Mouse (Mus musculus) heart, embryonic 14.5 days (tissue): ENCODE data around the gene Nmrk1. TPM values are rescaled to one million over a fixed set of nuclear protein-coding genes. Genes with fewer than 3 reads are reported as not detected.

Source experiments
- ATAC-seq: fragments of 200-750 bp; cut with Nextera tagmentation; 2 replicates; pipeline ENCODE4 v1.8.0; 2017; ENCODE audit warnings: low read depth, moderate TSS enrichment; ENCODE audit not compliant: insufficient number of reproducible peaks, insufficient read depth, low FRiP score
- H3K27ac ChIP-seq, 2 experiments: fragments of 200-500 bp in 1 of 2; fragments of 300-500 bp in 1 of 2; sonication (generic) in 1 of 2; replicated peaks in 1 of 2; 2 replicates each; pipeline ENCODE4 v1.5.1; 2012 to 2014; ENCODE audit warnings: low read depth in 2 of 2, low read length in 2 of 2, control low read depth in 1 of 2, mild to moderate bottlenecking in 1 of 2, mixed read lengths in 1 of 2; ENCODE audit not compliant: control insufficient read depth in 1 of 2, insufficient read depth in 1 of 2
- H3K27me3 ChIP-seq: fragments of 300-500 bp; sonication (generic); 2 replicates; pipeline ENCODE4 v1.6.1; 2014; ENCODE audit warnings: mild to moderate bottlenecking, low read length, control low read depth; ENCODE audit not compliant: control insufficient read depth, insufficient read depth
- H3K36me3 ChIP-seq: fragments of 300-500 bp; sonication (generic); 2 replicates; pipeline ENCODE4 v1.6.1; 2014; ENCODE audit warnings: mild to moderate bottlenecking, control low read depth, low read length, mixed read lengths; ENCODE audit not compliant: control insufficient read depth, insufficient read depth
- H3K4me1 ChIP-seq, 2 experiments: fragments of 200-500 bp in 1 of 2; fragments of 300-500 bp in 1 of 2; sonication (generic) in 1 of 2; 2 replicates each; pipeline ENCODE4 v1.6.1; 2012 to 2014; ENCODE audit warnings: low read length in 2 of 2, control low read depth in 1 of 2, mixed read lengths in 1 of 2; ENCODE audit not compliant: control insufficient read depth in 2 of 2, insufficient read depth in 2 of 2
- H3K4me2 ChIP-seq: fragments of 300-500 bp; sonication (generic); 2 replicates; pipeline ENCODE4 v1.6.1; 2014; ENCODE audit warnings: mild to moderate bottlenecking, low read length
- H3K4me3 ChIP-seq, 2 experiments: fragments of 200-500 bp in 1 of 2; fragments of 300-500 bp in 1 of 2; sonication (generic) in 1 of 2; 2 replicates each; pipeline ENCODE4 v1.5.1; 2012 to 2014; ENCODE audit warnings: low read length in 2 of 2, mild to moderate bottlenecking in 2 of 2, control low read depth in 1 of 2, low read depth in 1 of 2, moderate library complexity in 1 of 2; ENCODE audit not compliant: control insufficient read depth in 1 of 2, insufficient read depth in 1 of 2
- H3K9ac ChIP-seq: fragments of 300-500 bp; sonication (generic); 2 replicates; pipeline ENCODE4 v1.6.1; 2014; ENCODE audit warnings: mild to moderate bottlenecking, low read length
- H3K9me3 ChIP-seq: fragments of 300-500 bp; sonication (generic); 2 replicates; pipeline ENCODE4 v1.6.1; 2016; ENCODE audit warnings: low read length, control low read depth; ENCODE audit not compliant: control insufficient read depth
- WGBS: fragments of 180-500 bp; shearing (Covaris S2); extraction: QIAGEN DNeasy Blood & Tissue Kit; methylation state at CpG from one replicate; pipeline ENCODE4 v1.1.7; 2014; 5-methylcytosine and 5-hydroxymethylcytosine counted together
- polyA plus RNA-seq: library from polyadenylated mRNA; unstranded; fragments of >200 nt; fragmentation: Nextera tagmentation; extraction: Ambion mirVana; gene quantifications from 2 replicates; pipeline ENCODE4 v1.2.1, GENCODE M21; 2014

Gene Nmrk1
- polyA plus RNA-seq, 1 experiment from 2014 or later, result 10.7 TPM

- Histone ChIP-seq H3K27me3 (no peaks in the 10 kb centered on the region), H3K4me1 (peaks cover 5 to 25% of the 10 kb centered on the region in 2 experiments), H3K36me3 (no peaks in the 10 kb centered on the region), H3K9me3 (no peaks in the 10 kb centered on the region), H3K4me2 (peak overlapping the region; percentile 84), H3K9ac (peak overlapping the region; percentile 41), H3K4me3 (peak overlapping the region in 1 of 2 experiments; percentile 92; a peak in 2 of 4 replicates), H3K27ac (no peak overlapping the region)
- WGBS, result 37% methylated on average over 4 of the region's 4 CpGs
- no peak for ATAC-seq
These were observed 41.4 kb downstream of the Nmrk1 start for GRCm38 (mm10) chr19:18673116-18673515.

- WGBS, result 35% methylated on average over 4 of the region's 4 CpGs
These were observed 50.4 kb downstream of the Nmrk1 start for GRCm38 (mm10) chr19:18682142-18682541.

GRCm38 (mm10) chr19:18687556-18687955 is 55.8 kb downstream of the Nmrk1 start:
- Histone ChIP-seq H3K27me3 (no peaks in the 10 kb centered on the region), H3K27ac (no peak overlapping the region), H3K9me3 (no peaks in the 10 kb centered on the region), H3K4me3 (no peak overlapping the region), H3K4me2 (no peak overlapping the region), H3K36me3 (peaks cover 14% of the 10 kb centered on the region), H3K4me1 (no peaks in the 10 kb centered on the region), H3K9ac (no peak overlapping the region)
- no peak for ATAC-seq
- WGBS, result 70% methylated on average over 3 of the region's 3 CpGs

More at GRCm38 (mm10) chr19:18682142-18682541, 50.4 kb downstream of the Nmrk1 start:
- H3K9ac ChIP-seq, result no peak overlapping the region
- no peak overlapping the region for H3K4me3 ChIP-seq
- no peaks in the 10 kb centered on the region for H3K4me1 ChIP-seq
- H3K27ac ChIP-seq, result no peak overlapping the region
- ATAC-seq, result no peak
- no peaks in the 10 kb centered on the region for H3K27me3 ChIP-seq
- peaks cover 31% of the 10 kb centered on the region for H3K36me3 ChIP-seq
- H3K4me2 ChIP-seq, result no peak overlapping the region
- H3K9me3 ChIP-seq, result no peaks in the 10 kb centered on the region

- Histone ChIP-seq H3K9ac (no peak overlapping the region), H3K27ac (no peak overlapping the region), H3K36me3 (peaks cover 21% of the 10 kb centered on the region), H3K4me2 (no peak overlapping the region), H3K27me3 (no peaks in the 10 kb centered on the region), H3K9me3 (no peaks in the 10 kb centered on the region), H3K4me3 (no peak overlapping the region), H3K4me1 (no peaks in the 10 kb centered on the region)
- no peak for ATAC-seq
- WGBS, result 20% methylated on average over 3 of the region's 3 CpGs
These were observed 60.4 kb downstream of the Nmrk1 start for GRCm38 (mm10) chr19:18692176-18692575.

GRCm38 (mm10) chr19:18692768-18693167 is 61.0 kb downstream of the Nmrk1 start:
- WGBS, result 87% methylated on average over 2 of the region's 2 CpGs
- no peak overlapping the region for H3K27ac ChIP-seq
- no peak overlapping the region for H3K9ac ChIP-seq

GRCm38 (mm10) chr19:18695116-18695515 is 63.4 kb downstream of the Nmrk1 start:
- 90% methylated on average over 3 of the region's 3 CpGs for WGBS
- no peak overlapping the region for H3K4me3 ChIP-seq
- H3K36me3 ChIP-seq, result peaks cover 27% of the 10 kb centered on the region
- ATAC-seq, result no peak
- H3K4me1 ChIP-seq, result no peaks in the 10 kb centered on the region
- H3K27me3 ChIP-seq, result no peaks in the 10 kb centered on the region
- H3K27ac ChIP-seq, result no peak overlapping the region
- no peaks in the 10 kb centered on the region for H3K9me3 ChIP-seq
- H3K4me2 ChIP-seq, result no peak overlapping the region
- no peak overlapping the region for H3K9ac ChIP-seq

More at GRCm38 (mm10) chr19:18692768-18693167, 61.0 kb downstream of the Nmrk1 start:
- no peak overlapping the region for H3K4me2 ChIP-seq
- no peaks in the 10 kb centered on the region for H3K4me1 ChIP-seq
- H3K9me3 ChIP-seq, result no peaks in the 10 kb centered on the region
- no peak overlapping the region for H3K4me3 ChIP-seq
- ATAC-seq, result no peak
- no peaks in the 10 kb centered on the region for H3K27me3 ChIP-seq
- H3K36me3 ChIP-seq, result peaks cover 21% of the 10 kb centered on the region

- Histone ChIP-seq H3K4me2 (no peak overlapping the region), H3K4me1 (no peaks in the 10 kb centered on the region), H3K4me3 (no peak overlapping the region), H3K9me3 (no peaks in the 10 kb centered on the region), H3K9ac (no peak overlapping the region), H3K36me3 (peaks cover 27% of the 10 kb centered on the region), H3K27ac (no peak overlapping the region), H3K27me3 (no peaks in the 10 kb centered on the region)
- WGBS, result 51% methylated on average over 1 of the region's 1 CpGs
- ATAC-seq, result no peak
These were observed 63.8 kb downstream of the Nmrk1 start for GRCm38 (mm10) chr19:18695552-18695951.
